Mouse (Mus musculus): ENCODE results near the gene Rap1gds1.

Rap1gds1 gene

DNA sequence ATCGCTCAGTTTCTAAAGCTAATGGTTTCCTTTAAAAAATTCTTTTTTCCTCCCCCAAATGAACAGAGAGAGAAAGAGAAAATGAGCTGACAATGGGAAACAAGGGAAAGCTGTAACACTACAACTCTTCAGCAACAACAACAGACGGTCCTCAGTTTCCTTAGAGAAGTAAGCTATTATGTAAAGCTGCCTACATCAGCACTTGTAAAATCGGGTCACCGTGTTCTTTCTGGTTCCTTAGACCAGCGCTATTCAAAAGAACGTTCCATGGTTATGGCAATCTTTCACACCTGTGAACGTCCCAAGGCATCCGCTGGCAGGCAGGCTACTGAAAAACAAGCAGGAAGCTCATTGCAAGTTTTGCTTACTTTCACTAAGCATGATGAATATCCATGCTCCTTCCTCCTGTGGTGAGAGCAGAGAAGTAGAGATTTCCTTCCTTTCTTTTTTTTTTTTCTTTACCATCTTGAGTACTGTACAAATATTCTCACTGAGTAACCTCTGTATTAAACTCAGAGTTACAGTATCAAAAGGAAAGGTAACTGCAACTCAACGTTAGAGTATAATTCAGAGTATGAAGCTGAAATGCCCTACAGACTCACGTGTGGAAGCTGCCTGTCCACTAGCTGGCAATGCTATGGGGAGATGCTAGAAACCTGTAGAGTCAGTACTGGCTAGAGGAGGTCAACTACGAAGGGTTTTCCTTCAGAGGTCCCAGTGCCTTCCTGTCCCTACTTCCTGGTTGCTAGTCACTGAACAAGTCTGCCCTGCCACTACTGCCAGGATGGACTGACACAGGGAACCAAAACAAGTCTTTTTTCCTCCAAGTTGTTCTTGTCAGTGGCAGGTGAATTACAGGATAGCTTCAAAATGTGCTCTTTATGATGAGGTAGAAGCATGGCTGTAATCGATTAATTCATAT lies 26.0 kb downstream of the Rap1gds1 start:
- DNase-seq (ENCODE audit: low read depth, low spot score) = no peak

- DNase-seq (ENCODE audit: low read depth, low spot score) = no peak
These were observed 32.6 kb downstream of the Rap1gds1 start for GRCm38 (mm10) chr3:139042433-139042854.

DNA sequence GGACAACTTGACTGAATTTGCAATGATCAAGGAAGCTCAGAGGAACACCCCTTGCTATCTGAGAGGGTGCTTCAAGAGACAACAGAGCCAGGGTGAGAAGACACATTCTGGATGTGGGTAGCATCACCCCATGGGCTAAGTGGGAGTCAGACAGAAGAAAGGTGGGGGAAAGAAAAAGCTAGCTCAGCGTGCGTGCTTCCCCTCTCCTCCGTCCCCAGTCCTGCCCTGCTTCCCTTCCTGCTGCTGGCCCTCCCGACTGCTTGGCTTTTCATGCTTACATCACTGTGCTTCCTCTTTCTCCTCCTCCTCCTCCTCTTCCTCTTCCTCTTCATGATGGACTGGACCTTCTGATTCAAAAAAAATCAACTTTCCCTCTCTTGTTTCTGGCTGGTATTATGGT lies 33.1 kb downstream of the Rap1gds1 start:
- no peak for DNase-seq (ENCODE audit: low read depth, low spot score)

GRCm38 (mm10) chr3:139037030-139037429 lies 38.0 kb downstream of the Rap1gds1 start:
- no peak for DNase-seq (ENCODE audit: low read depth, low spot score)

- DNase-seq (ENCODE audit: low read depth, low spot score) = no peak
These were observed 41.8 kb downstream of the Rap1gds1 start for GRCm38 (mm10) chr3:139033179-139033578.

DNA sequence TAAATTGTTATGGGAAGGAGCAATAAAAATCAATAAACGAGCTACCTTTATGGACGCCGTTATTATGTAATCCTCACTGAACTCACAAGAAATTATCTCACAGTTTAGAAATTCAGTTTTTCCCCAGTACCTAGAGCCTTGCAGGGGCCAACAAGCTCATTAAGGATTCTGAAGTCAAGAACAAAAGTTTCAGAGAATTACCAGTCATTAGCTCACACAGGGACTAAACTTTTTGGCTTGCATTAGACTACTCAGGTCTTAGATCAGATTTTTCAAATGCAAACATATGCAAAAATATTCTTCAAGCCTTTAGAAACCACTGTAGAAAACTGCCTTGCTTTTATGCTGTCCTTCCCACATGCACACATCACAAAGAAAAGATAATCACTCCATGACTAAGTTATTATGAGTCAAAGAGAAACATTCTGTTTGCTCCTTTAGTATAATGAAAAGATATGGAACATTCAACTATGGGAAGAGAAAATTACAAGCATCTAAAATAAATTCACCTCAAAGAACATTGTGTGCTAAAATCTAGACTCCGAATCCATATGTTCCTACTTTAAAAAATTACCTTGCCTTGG lies 44.3 kb downstream of the Rap1gds1 start:
- DNase-seq (ENCODE audit: low read depth, low spot score) = no peak

- DNase-seq (ENCODE audit: low read depth, low spot score) = no peak
These were observed 49.9 kb downstream of the Rap1gds1 start for GRCm38 (mm10) chr3:139025077-139025476.

- DNase-seq (ENCODE audit: low read depth, low spot score) = no peak
These were observed 51.4 kb downstream of the Rap1gds1 start for GRCm38 (mm10) chr3:139023585-139023984.

- DNase-seq (ENCODE audit: low read depth, low spot score) = no peak
These were observed 62.6 kb downstream of the Rap1gds1 start for GRCm38 (mm10) chr3:139012352-139012751.

- DNase-seq (ENCODE audit: low read depth, low spot score) = no peak
These were observed 69.3 kb downstream of the Rap1gds1 start for GRCm38 (mm10) chr3:139005669-139006068.

DNA sequence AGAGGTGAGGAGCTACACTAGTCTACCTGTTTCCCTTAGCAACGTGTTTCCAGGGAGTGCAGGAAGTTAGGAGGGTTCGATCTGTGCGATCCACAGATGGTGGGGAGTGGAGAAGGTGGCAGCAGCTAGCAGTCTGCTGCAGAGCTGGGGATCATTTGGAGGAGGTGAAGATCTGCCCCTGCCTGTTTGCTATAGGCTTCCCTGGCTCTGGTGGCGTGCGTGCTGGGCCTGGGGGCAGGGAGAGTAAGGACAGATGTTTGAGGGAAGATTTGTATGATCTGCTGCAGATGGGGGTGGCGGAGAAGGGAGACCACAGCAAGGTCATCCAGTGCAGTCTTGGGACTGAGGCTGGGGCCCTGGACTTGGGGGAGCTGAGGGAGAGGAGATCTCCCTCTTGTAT lies 72.2 kb downstream of the Rap1gds1 start:
- no peak for DNase-seq (ENCODE audit: low read depth, low spot score)

GRCm38 (mm10) chr3:139000071-139000867 lies 74.7 kb downstream of the Rap1gds1 start:
- no peak for DNase-seq (ENCODE audit: low read depth, low spot score)

DNA sequence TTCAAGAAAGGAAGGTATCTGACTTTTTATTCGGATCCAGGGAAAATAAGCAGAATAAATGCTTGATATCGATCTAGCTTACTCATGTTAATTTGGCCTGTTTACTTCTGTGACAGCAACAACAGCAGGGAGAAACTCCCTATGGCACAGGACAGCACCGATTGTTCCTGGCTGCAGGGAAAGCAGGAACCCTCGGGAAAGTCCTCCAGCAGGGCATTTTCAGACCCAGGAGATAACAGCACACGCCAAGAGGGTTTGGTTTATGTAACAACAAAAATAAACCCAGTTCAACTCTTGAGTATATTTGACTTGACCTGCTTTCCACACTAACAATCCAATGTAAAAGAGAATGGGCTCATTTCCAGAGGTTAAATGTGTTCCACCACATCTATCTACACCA lies 81.5 kb downstream of the Rap1gds1 start:
- DNase-seq (ENCODE audit: low read depth, low spot score) = no peak

GRCm38 (mm10) chr3:138991367-138991766 lies 83.6 kb downstream of the Rap1gds1 start:
- DNase-seq (ENCODE audit: low read depth, low spot score) = no peak

- no peak for DNase-seq (ENCODE audit: low read depth, low spot score)
These were observed 85.9 kb downstream of the Rap1gds1 start for GRCm38 (mm10) chr3:138989141-138989540.

DNA sequence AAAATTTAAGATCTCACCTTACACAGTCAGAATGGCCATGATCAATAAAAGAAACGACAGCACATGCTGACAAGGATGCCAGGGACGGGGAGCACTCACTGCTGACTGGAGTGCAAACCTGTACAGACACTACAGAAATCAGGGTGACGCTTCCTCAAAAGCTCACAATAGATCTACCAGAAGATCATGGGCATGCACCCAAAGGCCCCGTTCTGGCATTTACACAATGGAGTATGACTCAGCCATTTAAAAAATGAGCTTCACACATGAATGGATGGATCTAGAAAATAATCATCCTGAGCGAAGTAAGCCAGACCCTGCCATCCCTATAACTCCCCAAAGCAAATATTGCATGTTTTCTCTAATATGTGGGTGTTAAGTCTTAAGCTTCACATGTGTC lies 87.0 kb downstream of the Rap1gds1 start:
- no peak for DNase-seq (ENCODE audit: low read depth, low spot score)

DNA sequence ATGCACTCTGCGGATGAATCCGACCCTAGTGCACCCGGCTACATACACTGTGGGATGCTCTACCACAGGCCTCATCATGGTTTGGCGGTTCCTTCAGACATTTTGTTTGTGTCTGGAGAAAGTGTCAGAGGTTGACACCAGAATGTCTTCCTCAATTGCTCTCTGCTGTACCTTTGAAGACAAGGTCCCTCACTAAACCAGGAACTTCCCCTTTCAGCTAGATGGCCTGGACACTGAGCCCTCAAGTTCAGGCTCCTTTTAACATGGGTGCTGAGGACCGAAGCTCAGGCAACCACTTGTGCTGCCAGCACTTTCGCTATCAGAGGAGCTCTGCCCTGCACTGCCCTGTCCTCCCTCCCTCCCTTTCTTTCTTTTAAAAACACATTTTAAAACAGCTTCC lies 92.8 kb downstream of the Rap1gds1 start:
- no peak for DNase-seq (ENCODE audit: low read depth, low spot score)

DNA sequence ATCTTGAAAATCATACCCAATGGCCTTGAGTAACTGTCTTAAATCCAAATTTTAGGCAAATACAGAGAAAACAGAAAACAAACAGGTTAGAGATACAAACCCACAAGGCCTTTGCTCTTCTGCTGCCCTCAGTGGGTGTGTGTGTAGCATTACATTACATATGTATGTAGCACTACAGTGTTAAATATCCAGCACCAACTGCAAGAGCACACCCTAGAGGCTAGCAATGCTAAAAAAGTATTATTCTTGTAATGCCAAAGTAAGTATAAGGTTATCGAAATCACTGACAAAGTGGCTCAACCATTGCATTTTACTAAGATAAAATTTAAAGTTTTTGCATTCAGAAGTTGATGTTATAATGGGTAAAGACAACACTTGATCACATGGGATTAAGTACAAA lies 97.6 kb downstream of the Rap1gds1 start:
- DNase-seq (ENCODE audit: low read depth, low spot score) = no peak

- no peak for DNase-seq (ENCODE audit: low read depth, low spot score)
These were observed 107.4 kb downstream of the Rap1gds1 start for GRCm38 (mm10) chr3:138967627-138968026.

DNA sequence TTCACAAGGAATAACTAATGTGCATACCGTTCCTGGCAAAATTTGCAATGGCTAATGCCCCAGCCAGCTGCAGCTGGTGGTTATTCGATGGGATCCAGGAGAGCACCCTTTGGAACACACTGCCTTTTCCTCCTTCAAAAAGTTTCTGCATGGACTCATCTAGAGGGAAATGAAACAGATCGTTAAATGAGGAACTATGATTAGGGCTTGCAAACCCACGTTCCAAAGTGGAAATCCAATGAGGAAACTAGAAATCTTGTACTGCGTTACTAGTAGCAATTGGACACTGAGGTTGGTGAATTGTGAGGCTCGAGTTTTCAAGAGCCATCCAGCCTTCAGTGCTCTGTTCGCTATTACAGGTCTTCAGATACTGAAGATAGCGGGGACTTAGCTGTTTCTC lies 116.5 kb downstream of the Rap1gds1 start:
- no peak for DNase-seq (ENCODE audit: low read depth, low spot score)

DNA sequence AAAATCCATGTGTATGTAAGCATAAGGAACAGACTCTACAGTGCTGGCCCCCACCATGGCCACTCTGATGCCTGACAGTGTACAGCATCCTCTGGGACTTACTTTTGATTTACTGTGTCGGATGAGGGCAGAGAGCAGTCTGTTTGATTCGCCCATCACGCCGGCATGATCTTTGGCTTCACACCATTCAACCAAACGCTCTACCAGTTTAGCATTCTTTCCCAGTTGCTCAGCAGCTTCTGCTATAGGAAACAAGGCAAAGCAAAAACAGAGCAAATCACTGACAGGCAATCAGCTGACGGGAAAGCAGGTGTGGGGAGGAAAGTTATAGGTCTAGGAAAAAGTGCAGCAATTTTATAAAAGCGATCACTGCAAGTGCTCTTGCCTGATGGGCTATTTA lies 119.8 kb downstream of the Rap1gds1 start:
- no peak for DNase-seq (ENCODE audit: low read depth, low spot score)

DNA sequence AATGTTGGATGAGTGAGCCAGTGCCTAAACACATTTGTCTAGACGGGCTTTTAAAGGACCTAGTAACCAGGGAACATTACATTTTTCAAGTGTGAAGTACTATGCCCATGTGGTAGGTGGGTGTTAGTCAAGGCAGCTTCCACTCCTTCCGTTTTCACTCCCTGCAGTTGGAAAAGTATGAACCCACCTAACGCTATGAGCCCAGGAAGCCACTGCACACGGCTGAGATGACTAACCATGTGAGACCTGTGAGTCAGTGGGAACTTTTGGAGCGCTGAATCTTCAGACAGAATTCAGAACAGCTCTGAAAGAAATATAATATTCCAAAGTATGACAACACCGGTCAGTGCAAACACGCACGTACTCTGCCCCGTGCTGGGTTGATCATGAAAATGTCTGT lies 125.9 kb downstream of the Rap1gds1 start:
- no peak for DNase-seq (ENCODE audit: low read depth, low spot score)
